Mouse (Mus musculus): Measurements from ENCODE around the gene Cox6a1.

Cox6a1 gene

GRCm38 (mm10) chr5:115300035-115300744 lies 48.6 kb downstream of the Cox6a1 start:
- DNase-seq = peak; percentile 77 to 84

GRCm38 (mm10) chr5:115296347-115296746 lies 52.4 kb downstream of the Cox6a1 start:
- DNase-seq = no peak
